Mouse (Mus musculus) thymus, postnatal 0 days (tissue): ENCODE measurements around the gene Jag1. TPM values are rescaled to one million over a fixed set of nuclear protein-coding genes. Genes with fewer than 3 reads are reported as not detected.

Experiments used
- DNase-seq: peaks from one replicate; pipeline ENCODE4 v3.0.0-alpha.2; 2015; ENCODE audit warnings: low spot score
- polyA plus RNA-seq: library from polyadenylated mRNA; unstranded; fragments of >200 nt; fragmentation: Nextera tagmentation; extraction: Ambion mirVana; gene quantifications from 2 replicates; pipeline ENCODE4 v1.2.1, GENCODE M21; 2015

The Jag1 gene
- polyA plus RNA-seq: 3.5 and 4.2 TPM in 2 replicates

DNA sequence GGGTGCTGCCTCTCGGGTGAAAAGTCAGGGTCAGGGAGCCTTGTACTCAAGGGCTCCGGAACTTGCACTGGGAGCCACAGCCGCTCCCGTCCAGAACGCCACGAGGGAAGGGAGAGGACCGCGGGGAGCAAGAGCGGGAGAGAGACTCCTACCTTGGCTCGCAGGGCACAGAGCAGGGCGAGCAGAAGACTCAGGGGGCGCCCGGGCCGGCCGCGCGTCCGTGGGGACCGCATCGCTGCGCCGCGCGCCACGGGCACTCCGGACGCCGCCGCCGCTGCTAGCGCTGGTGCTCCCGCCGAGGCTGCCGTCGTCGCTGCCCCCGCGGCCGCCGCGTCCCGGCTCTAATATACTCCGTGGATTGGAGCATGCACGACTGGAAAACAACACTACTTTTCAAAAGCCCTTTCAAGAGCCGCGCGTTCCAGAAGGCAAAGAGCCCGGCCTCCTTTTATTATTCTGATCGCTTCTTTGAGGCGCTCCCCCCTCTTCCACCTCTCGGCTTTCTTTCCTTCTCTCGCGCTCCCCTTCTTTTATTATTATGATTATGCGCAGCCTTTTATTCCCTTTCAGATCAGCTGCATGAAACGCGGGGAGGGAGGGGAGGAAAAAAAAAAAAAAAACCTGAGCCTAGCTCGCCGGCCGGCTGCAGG is at the start of gene Jag1:
Jag1 (minus strand) TSS at position 620 of the 650 bp plus-strand sequence.
- peak; percentile 5 for DNase-seq

DNA sequence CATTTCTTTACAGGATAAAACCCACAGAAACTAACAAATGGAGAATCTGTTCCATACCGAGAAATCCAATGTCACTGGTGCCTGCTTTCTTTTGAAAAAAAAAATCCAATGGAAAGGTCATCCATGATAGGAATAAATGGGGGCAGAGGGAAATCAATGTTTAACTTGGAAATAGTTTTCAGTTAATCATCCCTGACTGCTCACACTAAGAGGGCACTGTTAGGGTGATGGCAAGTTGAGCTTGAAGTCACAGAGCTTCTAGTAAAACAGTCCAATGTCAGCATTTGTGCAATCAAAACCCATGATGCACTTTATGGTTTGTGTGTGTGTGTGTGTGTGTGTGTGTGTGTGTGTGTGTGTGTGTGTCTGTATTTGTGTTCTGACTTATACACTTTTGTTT is 39.6 kb upstream of the Jag1 start:
- DNase-seq: no peak

DNA sequence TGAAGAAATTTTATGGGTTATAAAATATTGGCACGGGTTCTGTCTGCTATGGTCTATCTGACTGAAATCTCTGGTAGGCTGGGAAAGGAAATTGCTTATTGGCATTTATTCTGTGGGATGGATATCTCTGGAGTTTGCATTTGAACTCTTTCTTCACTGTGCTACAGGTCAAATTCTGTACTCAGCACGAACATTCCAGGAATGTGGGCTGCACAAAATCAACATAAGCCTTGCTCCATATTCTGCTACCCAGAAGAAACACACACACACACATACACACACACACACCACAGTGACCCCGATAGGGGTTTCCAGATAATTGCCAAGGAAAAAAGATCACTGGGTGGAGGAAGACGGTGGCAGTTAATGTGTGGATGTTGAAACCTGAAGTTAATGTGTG is 37.4 kb upstream of the Jag1 start:
- no peak for DNase-seq

DNA sequence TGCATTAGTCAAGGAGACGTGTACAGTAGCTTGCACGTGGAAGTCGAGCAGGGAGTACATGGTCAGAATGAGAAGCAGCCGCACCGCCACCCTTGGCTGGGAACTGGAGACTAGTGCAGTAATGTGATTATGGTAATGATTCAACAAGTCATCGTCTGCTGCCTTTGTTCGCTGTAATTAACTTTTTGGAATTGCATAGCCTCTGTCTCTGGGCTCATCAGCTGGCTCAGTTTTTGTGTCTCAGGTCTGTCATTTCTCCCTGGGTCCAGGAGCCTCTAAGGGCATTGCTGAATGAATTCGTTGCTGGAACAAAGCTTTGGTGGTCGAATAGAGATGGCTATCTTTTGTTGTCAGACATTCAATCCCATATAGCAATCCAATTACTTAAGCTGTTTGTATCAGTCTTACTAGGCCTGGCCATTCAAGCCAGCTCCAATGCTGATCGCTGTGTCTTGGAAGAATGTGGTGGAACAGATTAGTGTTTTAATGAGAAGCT is 36.8 kb upstream of the Jag1 start:
- DNase-seq: no peak

- no peak for DNase-seq
Observed at GRCm38 (mm10) chr2:137150953-137151352, 34.5 kb upstream of the Jag1 start.

GRCm38 (mm10) chr2:137146938-137147666 is 30.7 kb upstream of the Jag1 start:
- DNase-seq: no peak

DNA sequence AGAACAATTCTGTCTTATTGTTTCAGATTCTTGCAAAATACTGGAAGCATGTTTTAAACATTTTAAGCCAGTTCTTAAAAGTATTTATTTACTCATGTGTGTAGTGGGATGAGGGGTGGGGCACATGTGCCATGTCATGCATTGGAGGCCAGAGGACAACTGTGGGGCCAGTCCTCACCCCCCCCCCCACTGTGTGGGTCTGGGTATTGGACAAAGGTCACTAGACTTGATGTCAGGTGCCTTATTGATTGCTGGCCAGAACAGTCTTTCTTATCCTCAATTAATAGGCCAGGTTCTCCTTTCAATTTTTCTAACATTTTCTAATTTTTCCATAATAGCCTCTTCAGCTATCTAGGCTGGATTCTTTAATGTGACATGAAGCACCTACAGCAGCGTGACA is 21.6 kb upstream of the Jag1 start:
- no peak for DNase-seq

DNA sequence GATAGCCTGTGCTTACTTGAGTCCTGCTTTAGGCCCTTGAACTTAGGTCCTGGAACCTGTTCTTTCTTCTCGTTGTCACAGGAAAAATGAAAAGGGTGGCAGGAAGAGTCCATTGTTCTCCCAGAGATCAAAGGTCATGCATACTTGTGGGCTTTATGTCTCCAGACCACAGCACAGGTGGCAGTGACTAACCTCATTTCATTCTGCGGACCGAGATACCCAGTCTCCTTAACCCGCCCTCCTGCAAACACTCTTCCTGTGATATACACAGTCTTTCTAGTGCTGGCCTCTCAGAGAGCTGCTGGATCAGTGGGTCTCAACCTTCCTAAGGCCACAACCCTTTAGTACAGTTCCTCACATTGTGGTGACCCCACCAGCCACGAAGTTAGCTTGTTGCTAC is 17.6 kb upstream of the Jag1 start:
- no peak for DNase-seq

GRCm38 (mm10) chr2:137124861-137125260 is 8.4 kb upstream of the Jag1 start:
- no peak for DNase-seq

DNA sequence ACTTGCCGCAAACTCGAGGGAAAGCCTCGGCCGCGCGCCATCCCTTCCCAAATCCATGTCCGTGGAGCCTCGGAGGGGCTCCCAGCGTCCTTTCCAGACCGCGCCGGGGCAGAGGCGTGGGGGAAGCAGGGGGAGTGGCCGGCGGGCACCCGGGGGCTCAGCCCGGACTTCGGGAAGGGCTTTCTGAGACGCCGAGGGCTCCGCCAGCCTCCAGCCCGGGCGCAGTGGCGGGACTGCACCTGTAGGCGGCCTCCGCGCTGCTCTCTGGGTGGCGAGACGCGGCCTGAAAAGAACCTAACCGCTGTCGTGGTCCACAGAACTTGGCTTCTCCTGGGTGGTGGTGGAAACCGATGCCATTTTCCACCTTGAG is 862 bp upstream of the Jag1 start:
- DNase-seq: peak; percentile 49

- peak; percentile 65 for DNase-seq
Observed at GRCm38 (mm10) chr2:137116675-137117320, 354 bp upstream of the Jag1 start.

GRCm38 (mm10) chr2:137115241-137116024 is 1.0 kb downstream of the Jag1 start:
- DNase-seq: peak; percentile 12

GRCm38 (mm10) chr2:137114248-137115096 is 2.0 kb downstream of the Jag1 start:
- peak; percentile 52 for DNase-seq

GRCm38 (mm10) chr2:137113288-137114061 is 3.0 kb downstream of the Jag1 start:
- no peak for DNase-seq

DNA sequence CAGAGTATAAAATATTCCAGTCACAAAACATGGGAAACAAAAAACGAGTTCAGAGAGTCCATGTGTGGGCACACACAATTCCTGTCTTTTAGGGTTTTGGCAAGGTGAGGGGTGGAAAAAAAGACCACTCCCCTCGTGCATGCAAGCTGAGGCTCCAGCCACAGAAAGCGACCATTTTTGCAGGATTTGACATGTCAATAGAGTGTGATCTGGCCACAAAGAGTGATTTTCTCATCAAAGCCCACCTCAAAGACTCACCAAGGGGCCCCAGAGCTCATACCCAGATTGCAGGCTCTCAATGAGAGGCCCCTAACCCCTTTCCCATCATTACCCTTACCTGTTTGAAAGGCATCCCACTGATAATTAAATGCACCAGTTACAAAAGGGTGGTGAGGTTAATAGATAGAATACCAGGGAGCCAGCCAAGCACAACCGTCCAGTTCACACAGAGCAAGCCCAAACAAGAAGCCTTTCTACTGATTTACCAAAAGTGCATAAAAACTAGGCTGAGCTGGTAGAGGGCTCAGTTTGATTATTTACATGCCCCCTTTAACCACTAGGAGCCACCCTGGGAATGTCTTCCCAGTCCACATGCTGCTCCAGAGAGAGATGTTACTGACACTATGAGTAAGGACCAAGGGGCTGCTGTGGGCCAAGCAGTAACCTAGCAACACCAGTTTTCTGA is 6.1 kb downstream of the Jag1 start:
- no peak for DNase-seq

DNA sequence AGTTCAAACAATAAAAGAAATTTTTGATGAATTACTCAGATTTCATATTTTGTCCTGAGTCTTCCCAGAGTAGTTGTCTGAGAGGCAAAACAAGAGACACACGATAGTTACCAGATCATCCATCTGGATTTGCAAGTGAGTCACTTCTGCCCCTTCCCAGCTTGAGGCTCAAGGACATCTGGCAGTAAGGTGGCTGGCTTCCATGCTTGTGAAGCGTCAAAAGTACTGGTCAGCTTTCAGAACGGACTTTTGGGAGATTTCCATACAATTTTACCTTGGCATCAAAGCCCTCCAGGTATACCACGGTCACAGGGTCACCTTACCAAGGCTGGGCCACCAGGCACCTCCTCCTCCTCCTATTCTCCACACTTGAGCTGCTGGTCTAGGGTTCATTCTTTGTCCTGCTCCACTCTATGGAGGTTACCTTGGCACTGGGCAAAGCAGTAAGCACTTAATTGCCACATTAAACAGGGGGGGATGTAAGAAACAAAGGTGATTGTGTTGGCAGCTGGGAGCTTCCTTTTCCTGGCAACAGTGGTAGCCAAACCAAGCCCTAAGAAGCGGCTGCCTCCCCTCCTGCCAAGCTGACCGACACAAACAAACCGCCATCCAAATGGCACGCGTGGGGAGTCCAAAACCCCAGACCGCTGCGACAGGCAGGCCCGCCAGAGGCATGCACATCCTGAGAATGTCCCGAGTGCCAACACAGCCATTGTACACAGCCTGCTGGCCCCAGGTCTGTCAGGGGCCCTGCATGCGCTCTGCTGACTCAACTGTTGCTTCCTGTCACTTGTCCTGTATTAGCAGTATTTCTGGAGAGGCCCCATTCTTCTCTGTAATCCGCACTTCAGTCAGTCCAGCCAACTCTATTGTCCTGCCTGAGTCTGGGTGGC is 6.9 kb downstream of the Jag1 start:
- DNase-seq: no peak

- DNase-seq: no peak
Observed at GRCm38 (mm10) chr2:137107946-137108345, 8.5 kb downstream of the Jag1 start.

GRCm38 (mm10) chr2:137107203-137107602 is 9.2 kb downstream of the Jag1 start:
- DNase-seq: no peak
